ENCODE assay signal across 11 mouse cellular contexts in genomic region chr19:45438928-45439846, GRCm38 (mm10).
DNase-seq lines count a peak whose midpoint lies in the region; ATAC-seq and TF ChIP-seq lines count a peak whose summit lies in the region.
"Had no signal": no experiment of that assay in that cellular context is flagged by ENCODE, and none has a peak within 500 bp of the region (broad histone marks: within the 10 kb centered on the region; RNA-seq: fewer than 3 reads in every experiment).

No protein-coding gene starts in this region.

- no peak for TF ChIP-seq POLR2A in liver, adult 2 months (IDR thresholded peaks at IDR 0.05; ENCODE audit: extremely low read depth, insufficient read depth, low read length)

- no peaks in the 10 kb centered on the region for H3K36me3 ChIP-seq in liver, adult 2 months (ENCODE audit: control insufficient read depth, insufficient read depth, low read length)
- H3K36me3 ChIP-seq in liver, postnatal 0 days (replicated peaks; ENCODE audit: insufficient read depth, low read length), result no peaks in the 10 kb centered on the region; the same call in 1 of the 2 replicates
- H3K36me3 ChIP-seq: midbrain, embryonic 13.5 days had no signal

- no peak for ATAC-seq in liver, postnatal 0 days
- ATAC-seq: midbrain, embryonic 13.5 days had no signal

- WGBS in liver, adult 2 months, result 86% methylated on average over 6 of the region's 6 CpGs
- whole genome bisulfite sequencing in liver, postnatal 0 days (ENCODE audit: insufficient replicate concordance), result 62% methylated on average over 6 of the region's 6 CpGs

- no peak overlapping the region for H3K4me3 ChIP-seq in liver, adult 2 months (ENCODE audit: insufficient read depth, low read depth, low read length)
- H3K4me3 ChIP-seq in liver, postnatal 0 days (ENCODE audit: low read depth, low read length), result no peak overlapping the region
- H3K4me3 ChIP-seq: midbrain, embryonic 13.5 days had no signal

- H3K4me1 ChIP-seq in liver, adult 2 months (ENCODE audit: control insufficient read depth, insufficient read depth, low read length), result peaks cover 3% of the 10 kb centered on the region
- H3K4me1 ChIP-seq in liver, postnatal 0 days (ENCODE audit: insufficient read depth), result peaks cover 15% of the 10 kb centered on the region

- H3K27me3 ChIP-seq in liver, adult 2 months (ENCODE audit: control insufficient read depth, insufficient read depth, low read length), result no peaks in the 10 kb centered on the region
- no peaks in the 10 kb centered on the region for H3K27me3 ChIP-seq in liver, postnatal 0 days (ENCODE audit: insufficient read depth, low read length)

- no peak overlapping the region for H3K27ac ChIP-seq in liver, adult 2 months (replicated peaks; ENCODE audit: insufficient read depth, low read depth, low read length)
- H3K27ac ChIP-seq in liver, postnatal 0 days (ENCODE audit: low read depth), result no peak overlapping the region

- no peak overlapping the region for H3K9ac ChIP-seq in liver, adult 2 months (ENCODE audit: low read depth, low read length)
- no peak overlapping the region for H3K9ac ChIP-seq in liver, postnatal 0 days (replicated peaks)
- H3K9ac ChIP-seq: midbrain, embryonic 13.5 days had no signal

- H3K9me3 ChIP-seq in liver, postnatal 0 days (ENCODE audit: low read length), result no peaks in the 10 kb centered on the region
- H3K9me3 ChIP-seq: midbrain, embryonic 13.5 days had no signal

- TF ChIP-seq CTCF in liver, adult 2 months (IDR thresholded peaks at IDR 0.05; ENCODE audit: low read depth, low read length), result 0 out of 2 replicates have a peak, but pooled peaks have one; percentile 6
- peak; percentile 53 for TF ChIP-seq CTCF in liver, postnatal 0 days (IDR thresholded peaks at IDR 0.05; ENCODE audit: low read depth)

- TF ChIP-seq EP300 in liver, postnatal 0 days (IDR thresholded peaks at IDR 0.05; ENCODE audit: low read depth), result no peak

- no peaks in the 10 kb centered on the region; the same call in 1 of the 2 replicates for H3K79me2 ChIP-seq in liver, adult 2 months (ENCODE audit: control insufficient read depth, insufficient read depth, low read length)

- no peak overlapping the region for H3K4me2 ChIP-seq in liver, postnatal 0 days (ENCODE audit: low read depth, low read length)
- H3K4me2 ChIP-seq: midbrain, embryonic 13.5 days had no signal

- peak; percentile 51 for DNase-seq in embryo, embryonic 10.5 days (ENCODE audit: low spot score)
- DNase-seq in embryo, embryonic 9.5 days (ENCODE audit: extremely low spot score), result no peak
- no peak for DNase-seq in liver, adult 2 months (ENCODE audit: extremely low read depth, low read depth, low spot score)
- no peak for DNase-seq in liver
- peak; percentile 19 for DNase-seq in ES-CJ7 (ENCODE audit: low read depth, low spot score)
- no peak for DNase-seq in liver, postnatal 0 days
- DNase-seq in spleen, postnatal 36 days (ENCODE audit: low spot score in 2 of 2), result no peak
- DNase-seq in spleen, postnatal 14 days (ENCODE audit: low spot score in 2 of 2), result no peak
- DNase-seq: adrenal gland, adult 2 months; cerebellum, adult 18-20 months had no signal

Comparison
In these comparisons a context has a peak if more than half of its experiments do, and no peak if none do; other contexts are left out.
1. DNase-seq: peak in embryo, embryonic 10.5 days (single experiment) and ES-CJ7 (single experiment); none in embryo, embryonic 9.5 days (single experiment), liver, adult 2 months (single experiment), liver (single experiment), liver, postnatal 0 days (single experiment), spleen, postnatal 36 days (0 of 2) and spleen, postnatal 14 days (0 of 2).